Mouse (Mus musculus): ENCODE measurements around the gene Gm20806.
"Not testable (repeated sequence)": the region's sequence is repeated elsewhere in the genome, so short reads cannot be mapped to it uniquely, and the experiment has no call there.

Gene Gm20806

GRCm38 (mm10) chrY:78837956-78838355, at the start of gene Gm20806:
TSS of gene Gm20806 (minus strand) at chrY:78838056.
- DNase-seq, result not testable (repeated sequence)
